Mouse (Mus musculus): ENCODE data around the gene Knl1.
A peak's percentile ranks its signal among the peaks of the same experiment; 100 is the strongest.

DNA sequence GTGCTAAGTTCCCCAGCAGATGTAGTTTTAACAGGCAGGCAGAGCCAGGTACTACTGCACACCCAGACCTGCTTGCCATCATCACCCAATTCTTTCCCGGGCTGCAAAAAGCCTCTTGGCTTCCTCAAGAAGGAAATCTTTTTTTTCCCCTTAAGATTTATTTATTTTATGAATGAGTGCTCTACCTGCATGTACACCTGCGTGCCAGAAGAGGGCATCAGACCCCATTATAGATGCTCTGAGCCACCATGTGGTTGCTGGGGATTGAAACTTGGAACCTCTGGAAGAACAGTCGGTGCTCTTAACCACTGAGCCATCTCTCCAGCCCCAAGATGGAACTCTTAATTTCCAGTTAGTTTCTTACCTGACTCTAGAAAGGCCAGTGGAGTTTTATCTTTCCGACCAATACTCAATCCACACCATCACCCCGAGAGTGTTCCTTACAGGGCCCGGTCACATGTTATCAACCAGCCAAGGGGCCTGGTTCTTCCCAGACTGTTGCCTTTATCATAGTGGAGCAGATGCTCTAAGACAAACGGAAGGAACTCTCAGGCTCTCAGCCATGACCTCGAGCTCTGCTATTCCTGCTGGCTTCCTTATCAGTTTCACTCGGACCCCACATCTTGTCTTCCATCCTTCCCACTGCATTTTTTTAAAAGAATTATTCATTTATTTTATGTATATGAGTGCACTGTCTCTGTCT lies 22.2 kb upstream of the Knl1 start:
- TF ChIP-seq CTCF (IDR thresholded peaks at IDR 0.05; ENCODE audit: low read depth) (peak; percentile 74), EP300 (IDR thresholded peaks at IDR 0.05; ENCODE audit: low read depth) (peak; percentile 95)
